Mouse (Mus musculus) cerebellum, postnatal 4 days (tissue): Measurements from ENCODE around the gene Ankib1.
"Not testable (repeated sequence)": the region's sequence is repeated elsewhere in the genome, so short reads cannot be mapped to it uniquely, and the experiment has no call there.

Source experiments
- DNase-seq, 2 experiments: peaks; one replicate each; pipeline ENCODE4 v3.0.0; 2022; ENCODE audit warnings: low spot score in 2 of 2, mixed read lengths in 1 of 2

Gene Ankib1

DNA sequence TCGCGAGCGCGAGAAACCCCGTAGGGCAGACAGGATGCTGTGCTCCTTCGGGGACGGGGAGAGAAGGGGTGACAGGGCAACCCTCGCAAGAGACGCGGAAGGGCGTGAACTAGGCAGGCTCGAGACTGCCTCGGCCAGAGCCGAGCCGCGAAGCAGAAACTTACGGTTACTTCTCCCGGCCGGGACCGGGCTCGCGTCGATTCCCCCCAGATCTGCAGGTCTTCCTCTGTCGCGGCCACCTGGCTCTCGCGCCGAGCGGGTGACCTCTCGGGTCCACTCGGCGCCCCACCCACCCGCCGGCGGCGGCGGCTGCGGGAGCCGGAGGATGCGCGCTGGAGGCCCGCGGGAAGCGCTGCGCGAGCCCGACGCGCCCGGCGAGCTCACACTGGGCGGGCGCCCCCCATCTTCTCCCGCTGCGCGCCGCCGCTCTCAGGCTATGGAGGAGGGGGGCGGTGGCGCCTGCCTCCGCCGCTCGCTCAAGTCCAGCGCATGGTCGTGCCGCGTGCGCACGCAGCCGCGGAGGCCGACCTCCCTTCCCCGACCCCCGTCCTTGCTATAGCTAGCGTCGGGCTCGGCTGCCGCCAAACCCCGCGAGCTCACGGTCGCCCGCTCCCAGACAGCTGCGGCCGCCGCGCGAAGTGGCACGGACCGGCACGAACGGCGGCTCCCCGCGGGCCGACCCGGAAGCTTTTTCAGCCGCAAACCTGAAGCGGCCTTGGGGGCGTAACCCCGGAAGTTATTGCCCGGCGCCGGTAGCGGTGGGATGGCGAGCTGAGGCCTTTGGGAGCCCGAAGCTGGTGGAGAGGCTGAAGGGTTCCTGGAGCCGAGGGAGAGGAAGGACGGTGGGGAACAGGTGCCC lies at the start of gene Ankib1, which contains the start of gene Krit1:
Gene Ankib1, minus strand, starts transcription at position 493 of the 859 bp plus-strand sequence.
Gene Krit1, plus strand, starts transcription at position 752 of the 859 bp plus-strand sequence.
- DNase-seq, result peak; percentile 83 to 90

DNA sequence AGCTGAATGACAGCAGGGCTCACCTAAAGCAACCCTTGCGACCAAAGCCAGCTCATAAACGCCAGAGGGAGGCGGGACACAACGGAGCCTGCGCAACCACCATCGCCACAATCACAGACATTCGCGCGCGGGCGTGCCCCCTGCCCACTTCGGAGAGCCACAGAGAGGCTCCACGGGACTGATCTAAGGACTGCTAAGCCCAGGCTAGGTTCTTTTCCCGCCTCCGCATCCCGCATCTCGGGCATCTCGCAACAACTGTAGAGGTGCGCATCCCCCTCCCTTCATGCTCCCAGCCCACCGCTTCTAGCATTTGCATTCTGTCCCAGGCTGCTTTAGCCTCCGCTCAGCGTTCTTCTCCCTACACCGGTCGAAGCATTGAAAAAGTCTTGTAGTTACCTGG lies 42.3 kb upstream of the Ankib1 start, which contains the start of gene Lrrd1:
Gene Lrrd1, plus strand, starts transcription at position 148 of the 400 bp plus-strand sequence.
- peak in 1 of 2 experiments; percentile 8 for DNase-seq

DNA sequence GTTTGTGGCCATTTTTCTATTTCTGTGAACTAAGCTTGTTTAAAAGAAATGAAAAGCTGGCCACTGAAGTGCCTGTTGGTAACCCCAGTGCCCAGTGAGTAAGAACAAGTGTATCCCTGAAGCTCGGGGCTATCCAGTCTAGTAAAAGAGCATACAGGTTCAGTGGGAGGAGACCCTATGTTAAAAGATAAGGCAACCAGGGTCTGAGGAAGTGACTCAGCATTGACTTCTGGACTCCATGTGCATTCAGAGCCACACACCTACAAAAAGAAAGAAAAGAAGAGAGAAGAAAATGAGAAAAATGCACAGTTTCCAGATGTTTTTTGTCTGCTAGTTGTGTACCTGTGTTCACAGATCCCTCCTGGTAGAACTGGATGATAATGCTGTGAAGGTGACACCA lies 31.4 kb upstream of the Ankib1 start:
- DNase-seq, result no peak

DNA sequence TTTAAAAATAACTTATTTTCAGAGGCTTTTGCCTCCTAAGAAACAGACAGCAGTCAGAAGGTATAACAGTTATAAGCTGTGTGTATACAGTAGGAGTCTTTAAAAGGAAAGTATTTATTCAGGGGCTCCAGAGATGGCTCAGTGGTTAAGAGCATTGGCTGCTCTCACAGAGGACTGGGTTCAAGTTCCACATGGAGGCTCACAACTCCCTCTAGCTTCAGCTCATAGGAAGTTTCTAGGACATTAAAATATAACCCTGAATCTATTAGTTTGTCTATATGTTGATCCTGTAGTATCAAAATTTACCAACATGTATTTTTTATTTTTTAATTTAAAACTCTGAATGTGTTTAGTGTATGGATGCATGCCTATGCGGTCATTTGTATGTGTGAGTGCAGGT lies 5.7 kb upstream of the Ankib1 start:
- DNase-seq, result no peak

DNA sequence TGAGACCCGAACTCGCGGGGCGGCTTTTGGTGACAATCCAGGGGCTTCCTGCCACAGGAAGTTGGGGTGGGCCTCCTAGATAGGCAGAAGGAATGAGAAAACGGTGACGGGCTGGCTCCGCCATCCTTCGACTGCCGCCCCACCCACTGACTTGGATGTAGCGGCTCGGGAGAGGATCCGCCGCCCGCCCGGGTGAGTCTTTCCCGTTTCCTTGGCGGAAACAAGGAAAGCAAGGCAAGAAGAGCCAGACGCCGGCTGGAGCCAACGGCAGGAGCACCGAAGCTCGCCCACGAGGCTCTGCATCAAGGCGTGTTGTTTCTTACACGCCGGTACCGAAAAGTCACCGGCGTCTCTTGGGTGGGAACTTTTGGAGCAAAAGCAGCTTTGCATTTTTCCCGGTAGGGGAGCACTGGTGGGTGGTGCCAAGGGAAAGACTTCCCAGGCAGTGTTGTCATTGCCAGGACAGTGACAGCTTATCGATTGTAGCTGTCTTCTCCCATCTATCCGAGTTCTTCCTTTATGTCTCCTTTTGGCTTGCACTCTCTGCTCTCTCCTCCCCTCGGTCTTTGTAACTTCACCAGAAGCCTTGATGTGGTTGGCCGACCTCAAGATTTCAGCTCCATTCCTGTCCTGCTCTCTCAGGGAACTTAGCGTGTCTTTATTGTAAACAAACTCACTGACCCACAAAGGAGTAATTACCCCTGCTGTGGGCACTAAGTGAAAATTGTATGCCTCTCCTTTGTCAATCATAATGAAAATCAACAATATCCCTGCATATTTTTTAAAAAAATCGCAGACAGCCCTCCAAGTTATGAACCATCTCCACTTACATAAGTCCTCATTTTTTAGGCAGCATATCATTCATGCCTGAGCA lies 804 bp upstream of the Ankib1 start:
- DNase-seq, result peak in 1 of 2 experiments; percentile 24

DNA sequence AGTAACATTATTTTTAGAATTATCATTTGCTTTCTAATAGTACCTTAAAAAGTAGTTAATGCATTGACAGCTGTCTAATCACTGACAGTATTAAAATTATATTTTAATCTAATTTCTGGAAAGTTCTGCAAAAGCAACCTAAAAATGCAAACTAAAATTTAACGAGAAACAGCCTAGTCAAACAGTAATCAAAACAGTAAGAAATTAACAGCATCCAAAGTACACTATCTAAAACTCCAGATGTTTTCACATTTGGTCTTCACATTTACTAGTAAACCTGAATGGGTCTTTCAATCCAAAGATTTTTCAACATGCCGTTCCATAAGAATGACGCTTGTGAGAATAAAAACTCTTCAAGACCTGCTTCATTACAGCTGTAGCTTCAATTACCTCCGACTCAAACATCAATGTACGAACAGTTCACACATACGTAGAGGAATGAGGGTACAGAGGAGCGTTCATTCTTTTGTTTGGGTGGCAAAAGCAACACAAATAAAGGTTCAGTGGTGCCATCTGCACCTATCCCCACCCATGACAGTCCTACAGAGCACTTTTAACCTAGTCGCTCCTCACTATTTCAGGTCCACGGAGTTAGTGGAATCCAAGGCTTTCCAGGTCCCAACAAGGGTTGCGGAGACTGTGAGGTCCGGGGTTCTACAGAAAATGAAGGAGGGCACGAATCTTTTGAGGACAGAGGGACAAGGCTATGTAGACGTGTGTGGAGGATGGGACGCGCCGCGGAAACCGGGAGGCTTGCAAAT lies 873 bp downstream of the Ankib1 start:
- DNase-seq, result peak in 1 of 2 experiments; percentile 1

DNA sequence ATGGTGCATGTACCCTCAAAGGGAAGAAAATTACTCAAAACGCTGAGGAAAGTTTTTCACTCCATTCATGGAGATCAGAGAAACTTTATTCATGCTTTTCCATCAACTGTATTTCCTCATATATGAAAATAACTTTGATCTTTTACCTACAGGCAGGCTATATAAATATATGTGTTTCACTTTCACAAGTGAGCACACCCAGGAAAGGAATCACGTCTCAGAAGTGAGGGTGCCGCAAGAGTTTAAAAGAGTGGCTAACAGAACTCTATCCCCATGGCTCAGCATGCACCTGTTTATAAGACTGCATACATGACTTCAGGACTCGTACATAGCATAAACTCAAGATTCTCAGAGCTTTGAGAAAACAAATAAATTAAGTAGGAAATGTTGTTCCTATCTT lies 1.8 kb downstream of the Ankib1 start:
- no peak for DNase-seq

DNA sequence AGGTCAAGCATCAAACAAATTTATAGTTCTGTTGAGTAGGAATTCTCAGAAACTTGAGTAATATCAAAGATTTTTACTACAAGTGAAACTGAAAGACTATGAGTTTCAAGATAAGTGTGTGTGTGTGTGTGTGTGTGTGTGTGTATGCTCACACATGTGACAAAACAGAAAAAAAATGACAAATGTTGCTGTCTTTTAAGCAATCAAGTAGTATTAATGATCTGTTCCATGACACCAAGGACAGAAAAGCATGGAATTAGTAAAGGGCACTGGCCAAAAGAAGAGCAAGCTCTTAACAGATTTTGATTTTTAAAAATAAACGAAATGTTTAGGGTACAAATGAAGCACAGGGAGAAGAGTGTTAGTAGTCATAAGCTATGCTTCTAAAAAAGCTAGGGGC lies 2.7 kb downstream of the Ankib1 start:
- DNase-seq, result no peak

DNA sequence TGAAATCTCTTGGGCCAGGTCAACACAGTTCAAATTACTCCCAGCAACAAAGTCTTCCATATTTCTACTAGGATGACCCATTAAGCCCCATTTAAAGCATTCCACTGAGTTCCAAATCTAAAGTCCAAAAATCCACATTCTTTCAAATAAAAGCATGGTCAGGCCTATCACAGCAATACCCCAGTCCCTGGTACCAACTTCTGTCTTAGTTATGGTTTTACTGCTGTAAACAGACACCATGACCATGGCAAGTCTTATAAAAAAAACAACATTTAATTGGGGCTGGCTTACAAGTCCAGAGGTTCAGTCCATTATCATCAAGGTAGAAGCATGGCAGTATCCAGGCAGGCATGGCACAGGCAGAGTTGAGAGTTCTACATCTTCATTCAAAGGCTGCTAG lies 4.1 kb downstream of the Ankib1 start:
- DNase-seq, result not testable (repeated sequence)

DNA sequence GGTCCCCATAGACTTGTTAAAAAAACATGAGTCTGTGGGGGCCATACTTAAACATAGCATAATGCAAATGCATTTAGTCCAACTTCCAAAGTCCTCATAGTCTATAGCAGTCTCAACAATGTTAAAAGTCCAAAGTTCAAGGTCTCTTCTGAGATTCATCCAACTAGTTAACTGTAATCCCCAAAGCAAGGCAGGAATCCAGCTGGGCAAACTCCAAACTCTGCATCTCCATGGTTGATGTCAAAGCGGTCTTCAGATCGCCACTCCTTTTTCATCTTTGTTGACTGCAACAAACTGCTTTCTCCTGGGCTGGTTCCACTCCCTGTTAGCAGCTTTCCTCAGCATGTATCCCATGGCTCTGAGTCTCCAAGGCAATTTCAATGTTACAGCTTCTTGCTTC lies 5.6 kb downstream of the Ankib1 start:
- DNase-seq, result not testable (repeated sequence)

DNA sequence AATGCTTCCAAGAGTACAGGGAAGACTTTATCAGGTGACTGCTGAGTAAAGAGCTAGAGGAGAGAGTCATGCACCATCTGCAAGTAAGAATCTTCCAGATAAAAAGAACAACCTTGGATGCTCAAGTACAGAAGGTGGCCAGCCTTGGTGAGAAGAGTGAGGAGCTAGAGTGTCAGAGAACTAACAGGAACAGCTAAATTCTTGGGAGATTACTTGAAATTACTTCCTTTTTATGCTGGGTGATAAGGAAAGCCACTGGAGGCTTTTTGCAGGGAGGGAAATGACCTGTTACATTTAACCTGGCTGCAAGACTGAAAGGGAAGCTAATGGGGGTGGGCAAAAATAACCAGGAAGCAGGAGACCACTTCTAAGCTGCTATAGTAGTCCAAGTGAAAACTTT lies 11.7 kb downstream of the Ankib1 start:
- DNase-seq, result no peak

DNA sequence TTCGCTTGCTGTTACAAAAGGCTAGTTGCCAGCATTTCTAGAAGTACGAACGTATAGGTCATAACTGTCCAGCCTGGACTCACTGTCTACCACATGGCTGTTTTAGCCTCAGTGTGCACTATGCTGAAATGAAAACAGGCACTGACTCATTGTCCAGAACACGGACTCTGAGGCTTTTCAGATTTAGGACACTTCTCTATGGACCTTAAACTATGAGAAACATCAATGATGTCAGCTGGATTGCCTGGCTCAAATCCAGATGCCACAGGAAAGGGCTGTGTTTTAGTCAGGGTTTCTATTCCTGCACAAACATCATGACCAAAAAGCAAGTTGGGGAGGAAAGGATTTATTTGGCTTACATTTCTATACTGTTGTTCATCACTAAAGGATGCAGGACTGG lies 15.2 kb downstream of the Ankib1 start:
- no peak for DNase-seq

DNA sequence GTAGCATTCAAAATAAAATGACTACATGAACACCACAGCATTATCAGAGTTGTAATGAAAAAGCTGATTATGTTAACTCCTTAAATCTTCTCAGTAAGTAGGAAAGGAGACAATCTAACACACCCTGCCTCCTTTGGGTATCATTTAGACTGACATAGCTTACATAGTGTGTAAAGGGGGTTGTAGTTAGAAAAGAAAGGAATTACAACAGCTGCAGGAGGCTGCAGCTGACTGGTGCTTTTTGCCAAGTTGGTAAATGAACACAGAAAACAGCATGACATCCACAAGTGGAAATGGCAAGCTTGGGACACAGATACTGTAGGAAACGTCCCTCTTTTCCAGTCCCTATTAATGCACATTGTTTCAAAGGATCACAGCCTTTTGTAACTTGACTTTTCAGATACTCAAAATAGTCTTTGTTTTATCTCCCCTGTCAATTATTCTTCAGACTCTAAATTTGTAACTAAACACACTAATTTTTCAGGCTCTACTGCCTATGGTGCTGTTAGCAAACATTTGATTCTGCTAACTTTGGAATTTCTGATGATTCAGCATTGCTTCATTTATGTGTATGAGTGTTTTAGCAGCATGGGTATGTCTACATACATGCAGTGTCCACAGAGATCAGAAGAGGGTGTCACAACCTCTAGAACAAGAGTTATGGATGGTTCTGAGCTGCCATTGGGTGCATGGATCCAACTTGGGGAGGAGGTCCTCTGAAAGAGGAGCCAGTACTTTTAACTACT lies 17.8 kb downstream of the Ankib1 start:
- no peak for DNase-seq

DNA sequence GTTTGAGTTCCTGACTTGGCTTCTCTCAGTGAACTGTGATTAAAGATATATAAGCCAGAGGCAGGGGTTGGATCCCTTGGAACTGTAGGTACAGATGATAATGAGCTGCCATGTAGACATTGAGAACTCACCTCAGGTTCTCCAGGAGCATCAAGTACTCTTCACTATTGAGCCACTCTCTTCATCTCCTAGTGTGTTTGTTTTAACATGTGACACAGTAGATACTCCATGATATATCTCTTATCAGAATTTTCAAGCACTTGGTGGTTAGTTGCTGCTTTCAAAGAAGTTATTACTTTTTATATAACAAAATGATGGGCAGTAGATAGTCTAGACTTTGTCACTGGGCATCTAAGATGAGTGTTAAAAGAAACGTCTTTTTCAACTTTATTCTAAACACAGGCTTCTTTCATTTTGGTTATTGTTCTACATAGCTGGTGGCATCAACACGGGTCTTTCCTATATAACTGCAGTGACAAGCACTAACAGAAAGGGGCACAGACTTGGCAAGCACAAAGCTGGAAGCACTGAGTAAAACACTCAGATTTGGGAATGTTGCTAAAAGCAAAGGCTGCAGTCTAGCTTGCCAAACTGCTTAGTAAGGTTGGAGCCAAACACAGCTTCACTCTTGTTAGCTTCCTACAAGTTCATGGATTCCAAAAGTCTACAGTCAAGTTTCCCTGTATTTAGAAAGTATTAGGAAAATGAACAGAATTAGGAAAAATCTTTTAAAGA lies 18.6 kb downstream of the Ankib1 start:
- no peak for DNase-seq

DNA sequence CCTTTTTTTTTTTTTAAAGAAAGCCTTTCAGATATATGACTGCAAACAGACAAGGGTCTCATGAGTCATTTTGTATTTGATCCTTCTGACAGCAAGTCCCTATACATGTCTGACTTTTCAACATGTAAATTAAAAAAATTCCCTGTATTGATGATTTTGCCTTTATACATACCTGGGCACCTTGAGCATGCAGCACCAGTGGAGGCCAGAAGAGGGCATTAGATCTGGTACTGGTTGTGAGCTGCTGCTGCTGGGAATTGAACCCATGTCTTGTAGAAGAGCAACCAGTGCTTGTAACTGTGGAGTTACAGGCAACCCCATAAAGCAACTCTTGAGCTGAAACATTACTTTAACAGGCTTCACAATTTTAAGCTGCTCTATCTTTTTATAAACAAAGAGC lies 20.1 kb downstream of the Ankib1 start:
- DNase-seq, result no peak

DNA sequence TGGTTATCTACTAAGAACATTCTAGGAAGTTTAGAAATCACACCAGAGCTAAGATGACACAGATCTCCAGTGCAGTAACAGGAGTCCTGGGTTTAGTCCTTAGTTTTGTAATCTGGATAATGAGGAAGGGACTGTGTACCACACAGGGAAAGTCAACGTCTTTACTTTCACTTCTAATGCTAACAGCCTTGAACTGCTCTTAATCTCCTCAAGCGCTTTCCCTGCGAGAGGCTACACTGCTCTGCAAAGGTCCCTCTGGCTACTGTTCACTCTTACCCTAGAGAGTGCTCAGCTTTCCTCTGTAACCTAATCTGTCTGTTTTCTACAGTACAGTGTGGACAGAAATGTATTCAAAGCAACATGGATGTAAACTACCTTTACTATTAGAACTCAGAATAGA lies 30.7 kb downstream of the Ankib1 start:
- no peak for DNase-seq

DNA sequence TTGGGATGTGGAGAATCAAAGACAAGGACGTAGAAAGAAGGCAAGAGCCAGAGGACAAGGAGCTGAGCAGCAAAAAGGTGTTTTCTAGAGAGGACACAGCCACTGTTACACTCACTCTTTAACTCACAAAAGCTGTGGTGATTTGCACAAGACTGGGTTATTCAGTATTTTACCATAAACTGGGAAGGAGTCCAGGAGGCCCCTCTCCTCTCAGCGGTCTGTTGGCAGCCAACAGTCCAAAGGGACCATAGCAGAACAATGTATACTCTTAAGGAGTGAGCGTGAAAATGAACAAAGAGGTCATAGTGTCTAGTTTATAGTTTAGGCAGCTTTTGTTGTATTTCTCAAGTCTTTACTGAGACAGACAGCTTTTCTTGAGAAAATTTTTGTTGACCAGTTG lies 31.2 kb downstream of the Ankib1 start:
- DNase-seq, result no peak

DNA sequence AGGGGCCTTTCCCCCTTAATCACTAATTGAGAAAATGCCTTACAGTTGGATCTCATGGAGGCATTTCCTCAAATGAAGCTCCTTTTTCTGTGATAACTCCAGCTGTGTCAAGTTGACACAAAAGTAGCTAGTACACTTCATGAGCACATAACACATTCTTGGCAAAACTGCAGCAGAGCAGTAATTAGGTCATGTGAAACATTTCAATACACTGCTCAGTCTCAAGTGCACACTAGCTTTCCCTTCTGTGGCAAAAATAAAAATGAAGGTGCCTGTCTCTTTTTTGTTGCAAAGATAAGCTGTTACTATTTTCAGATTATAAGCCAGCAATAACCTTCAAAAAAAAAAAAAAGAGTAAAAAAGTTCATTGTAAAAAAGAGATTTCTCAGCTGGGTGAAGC lies 52.2 kb downstream of the Ankib1 start:
- DNase-seq, result not testable (repeated sequence)

DNA sequence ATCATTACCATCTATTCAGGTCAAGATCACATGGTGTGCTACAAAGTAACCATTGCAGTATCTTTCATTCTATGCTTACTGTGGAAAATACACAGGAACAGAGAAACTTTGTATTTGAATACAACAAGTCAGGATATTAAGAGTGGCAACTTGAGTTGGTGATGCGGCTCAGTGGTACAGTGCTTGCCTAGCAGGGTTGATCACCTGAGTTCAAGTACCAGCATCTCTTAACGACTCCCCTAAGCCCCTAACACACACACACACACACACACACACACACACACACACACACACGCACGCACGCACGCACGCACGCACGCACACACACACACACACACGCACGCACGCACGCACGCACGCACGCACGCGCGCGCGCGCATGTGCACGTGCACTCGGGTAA lies 69.9 kb downstream of the Ankib1 start:
- DNase-seq, result not testable (repeated sequence)

DNA sequence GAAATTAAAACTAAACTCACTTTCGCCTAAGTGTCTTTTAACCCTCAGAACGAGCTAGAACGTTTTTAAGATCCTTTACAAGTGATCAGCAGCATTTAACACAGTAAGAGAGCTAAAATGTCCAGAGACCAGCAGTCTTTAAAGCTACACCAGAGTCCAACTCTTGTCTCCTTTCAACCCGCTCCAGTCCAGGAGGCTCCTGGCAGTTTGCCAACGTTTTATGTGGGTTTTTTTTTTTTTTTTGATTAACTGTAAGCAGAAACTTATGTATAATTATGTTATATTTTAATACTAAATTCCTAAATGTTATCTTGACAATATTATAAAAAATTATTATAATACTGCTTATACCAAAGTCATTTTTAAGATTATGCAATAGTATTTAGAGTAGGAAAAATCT lies 73.9 kb downstream of the Ankib1 start:
- DNase-seq, result no peak
